Mouse (Mus musculus) heart, postnatal 36 days (tissue): ENCODE data around the gene Hrasls. TPM values are rescaled to one million over a fixed set of nuclear protein-coding genes. Genes with fewer than 3 reads are reported as not detected.

Source experiments
- total RNA-seq, 2 experiments: library from RNA; stranded (reverse); gene quantifications; 2 replicates each; pipeline ENCODE4 v1.2.3; 2021

Gene Hrasls
- total RNA-seq, 2 experiments from 2014 or later, result 25.7 to 28.8 TPM

Other genes starting within 250 kb of the Hrasls start
- gene Atp13a5, start 169.0 kb downstream of the Hrasls start, total RNA-seq, result not detected